Mouse (Mus musculus) ES-E14 (cell line): ENCODE measurements at regions not wholly inside any gene's neighbourhood (a gene's known extent, or its start where the extent isn't known, plus 50 kb on each side); places are given as distances from the start of the nearest gene placed in this dataset.

ENCODE experiments used
- HCFC1 ChIP-seq: IDR thresholded peaks from 2 replicates; pipeline ENCODE4 v1.6.1; 2012; ENCODE audit warnings: low read length, inconsistent platforms, borderline replicate concordance; ENCODE audit not compliant: insufficient read depth
- ZC3H11A ChIP-seq: IDR thresholded peaks from 2 replicates; pipeline ENCODE4 v1.6.1; 2012; ENCODE audit warnings: low read depth, mild to moderate bottlenecking, inconsistent platforms, low read length, borderline replicate concordance
- ZNF384 ChIP-seq: IDR thresholded peaks from 2 replicates; pipeline ENCODE4 v1.6.1; 2012; ENCODE audit warnings: low read depth, low read length, inconsistent platforms

DNA sequence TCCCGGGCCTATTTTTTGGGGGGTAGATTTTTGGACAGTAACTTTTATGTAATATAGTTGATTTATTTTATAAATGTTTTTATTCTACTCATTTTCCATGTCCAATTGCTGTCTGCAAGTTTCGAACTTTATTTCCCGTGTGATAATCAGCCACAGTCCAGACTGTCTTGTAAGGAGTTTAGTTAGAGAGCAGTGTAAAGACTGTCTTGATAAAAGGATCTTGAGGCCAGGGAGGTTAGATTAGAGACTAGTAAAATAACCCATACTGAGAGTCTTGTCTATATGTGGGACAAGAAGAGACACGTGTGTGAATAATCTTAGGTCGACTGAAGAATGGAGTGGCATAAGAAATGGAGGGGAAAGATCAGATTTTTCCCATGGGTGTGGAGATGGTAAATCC, 56.1 kb upstream of the Picalm start:
- TF ChIP-seq ZC3H11A (no peak), ZNF384 (no peak), HCFC1 (no peak)
